ENCODE assay signal across 8 mouse cellular contexts in the genomic region with DNA sequence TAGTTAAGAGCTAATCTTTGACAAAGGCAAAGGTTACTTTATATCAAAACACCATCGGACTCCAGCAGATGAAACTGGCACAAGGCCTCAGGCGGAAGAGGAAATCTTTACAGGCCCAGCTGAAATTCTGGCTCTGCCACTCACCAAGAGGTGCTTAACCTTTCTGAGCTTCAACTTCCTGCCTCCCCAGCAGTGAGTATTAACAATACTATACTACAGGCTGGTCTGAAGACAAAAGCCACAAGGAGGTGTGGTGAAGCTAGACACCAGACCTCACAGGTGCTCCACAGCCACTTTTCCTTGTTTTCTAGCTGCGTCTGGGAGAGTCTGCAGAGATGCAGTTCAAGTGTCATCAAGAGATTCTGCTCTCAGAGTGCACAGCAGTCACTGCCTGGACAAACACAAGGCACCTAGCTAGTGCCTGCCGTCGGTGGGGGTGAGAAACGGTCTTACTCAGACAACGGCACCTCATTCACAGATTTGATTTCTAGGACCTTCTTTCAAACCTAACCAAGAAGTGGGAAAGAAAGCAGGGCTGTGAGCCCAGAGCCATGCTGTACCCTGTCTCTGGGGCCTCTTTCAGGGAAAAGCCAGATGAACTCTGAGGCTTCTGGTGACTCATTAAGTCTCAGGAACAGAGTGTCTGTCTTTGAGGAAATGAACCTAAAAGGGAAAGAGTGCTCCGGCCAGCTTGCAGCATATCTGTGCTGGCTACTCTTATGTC. TPM values are rescaled to one million over a fixed set of nuclear protein-coding genes. Genes with fewer than 3 reads are reported as not detected.
DNase-seq lines count a peak whose midpoint lies in the region; ATAC-seq and TF ChIP-seq lines count a peak whose summit lies in the region.

No protein-coding gene starts in this region.

- ATAC-seq in heart, embryonic 14.5 days (ENCODE audit: insufficient number of reproducible peaks, insufficient read depth, low FRiP score, low read depth), result no peak
- ATAC-seq in liver, embryonic 14.5 days (ENCODE audit: insufficient read depth), result no peak

- peak overlapping the region; percentile 41; the same call in 1 of the 2 replicates for H3K9ac ChIP-seq in heart, embryonic 14.5 days (ENCODE audit: low read length)
- H3K9ac ChIP-seq in liver, embryonic 14.5 days (replicated peaks), result no peak overlapping the region

- 22% methylated on average over 8 of the region's 8 CpGs for WGBS in heart, embryonic 14.5 days
- WGBS in liver, embryonic 14.5 days (ENCODE audit: insufficient replicate concordance), result 43% methylated on average over 8 of the region's 8 CpGs

- no peaks in the 10 kb centered on the region for H3K27me3 ChIP-seq in heart, embryonic 14.5 days (ENCODE audit: control insufficient read depth, insufficient read depth, low read length)
- no peaks in the 10 kb centered on the region for H3K27me3 ChIP-seq in liver, embryonic 14.5 days (ENCODE audit: control insufficient read depth, insufficient read depth, low read length)

- no peak overlapping the region for H3K4me2 ChIP-seq in heart, embryonic 14.5 days (ENCODE audit: low read length)
- no peak overlapping the region for H3K4me2 ChIP-seq in liver, embryonic 14.5 days (ENCODE audit: low read depth)

- DNase-seq in adrenal gland, postnatal 14 days, result peak; percentile 43
- no peak for DNase-seq in adrenal gland, postnatal 10 days
- DNase-seq in ES-CJ7 (ENCODE audit: low read depth, low spot score), result peak; percentile 42
- DNase-seq in liver, embryonic 14.5 days (ENCODE audit: low read depth in 3 of 3, low spot score in 3 of 3), result no peak
- peak; percentile 54 for DNase-seq in thymus, postnatal 25 days
- no peak for DNase-seq in right cerebral cortex, adult 18-20 months
- no peak for DNase-seq in cerebellum, adult 18-20 months

- peaks cover 20 to 30% of the 10 kb centered on the region in 2 experiments for H3K4me1 ChIP-seq in heart, embryonic 14.5 days (ENCODE audit: control insufficient read depth in 2 of 2, insufficient read depth in 2 of 2, low read length in 2 of 2)
- H3K4me1 ChIP-seq in liver, embryonic 14.5 days (replicated peaks; ENCODE audit: control insufficient read depth in 2 of 2, insufficient read depth in 2 of 2, low read length in 1 of 2), result peaks cover 22 to 40% of the 10 kb centered on the region in 2 experiments

- no peak overlapping the region for H3K4me3 ChIP-seq in heart, embryonic 14.5 days (ENCODE audit: control insufficient read depth in 1 of 2, insufficient read depth in 1 of 2, low read depth in 1 of 2, low read length in 2 of 2)
- H3K4me3 ChIP-seq in liver, embryonic 14.5 days (ENCODE audit: insufficient read depth in 1 of 2, low read depth in 2 of 2, low read length in 2 of 2), result no peak overlapping the region

- H3K27ac ChIP-seq in heart, embryonic 14.5 days (replicated peaks in 1 of 2; ENCODE audit: control insufficient read depth in 1 of 2, insufficient read depth in 1 of 2, low read depth in 2 of 2, low read length in 2 of 2), result peak overlapping the region; percentile 74 to 79
- peak overlapping the region; percentile 7; the same call in 1 of the 2 replicates for H3K27ac ChIP-seq in liver, embryonic 14.5 days

- no peak for TF ChIP-seq EP300 in liver, embryonic 14.5 days (IDR thresholded peaks at IDR 0.05; ENCODE audit: low read depth)

- peaks cover 20% of the 10 kb centered on the region for H3K36me3 ChIP-seq in heart, embryonic 14.5 days (ENCODE audit: control insufficient read depth, insufficient read depth, low read length)
- H3K36me3 ChIP-seq in liver, embryonic 14.5 days (replicated peaks; ENCODE audit: control insufficient read depth, insufficient read depth, low read depth), result peaks cover 3% of the 10 kb centered on the region; the same call in 1 of the 2 replicates

- H3K9me3 ChIP-seq in heart, embryonic 14.5 days (ENCODE audit: control insufficient read depth, low read length), result no peaks in the 10 kb centered on the region
- H3K9me3 ChIP-seq in liver, embryonic 14.5 days (ENCODE audit: control insufficient read depth, low read length), result no peaks in the 10 kb centered on the region

- no peak for TF ChIP-seq CTCF in liver, embryonic 14.5 days (IDR thresholded peaks at IDR 0.05; ENCODE audit: low read depth)

RNA-seq across cellular contexts. Expression of gene Tbc1d14, which starts 18.8 kb away (rescaled TPM):
- total RNA-seq in adrenal gland, postnatal 14 days (2021), result 31.9 and 32.4 TPM in 2 replicates
- total RNA-seq in adrenal gland, postnatal 10 days (2021), result 10 to 100 TPM; 32.3 to 32.4 TPM
- 18.6 and 19.1 TPM in 2 replicates for polyA plus RNA-seq in heart, embryonic 14.5 days (2014; fragmentation: Nextera tagmentation; extraction: Ambion mirVana)
- polyA plus RNA-seq in liver, embryonic 14.5 days (2012; rRNA removed), result 8.1 and 8.2 TPM in 2 replicates
- polyA plus RNA-seq in liver, embryonic 14.5 days (2014; fragmentation: Nextera tagmentation; extraction: Ambion mirVana), result 6.8 and 8.5 TPM in 2 replicates

Comparison
In these comparisons a context has a peak if more than half of its experiments do, and no peak if none do; other contexts are left out.
1. DNase-seq: peak in adrenal gland, postnatal 14 days (single experiment), ES-CJ7 (single experiment) and thymus, postnatal 25 days (single experiment); none in adrenal gland, postnatal 10 days (single experiment), liver, embryonic 14.5 days (0 of 3), right cerebral cortex, adult 18-20 months (single experiment) and cerebellum, adult 18-20 months (0 of 2).